Mouse (Mus musculus): ENCODE results near the gene Slco3a1.

Gene Slco3a1

DNA sequence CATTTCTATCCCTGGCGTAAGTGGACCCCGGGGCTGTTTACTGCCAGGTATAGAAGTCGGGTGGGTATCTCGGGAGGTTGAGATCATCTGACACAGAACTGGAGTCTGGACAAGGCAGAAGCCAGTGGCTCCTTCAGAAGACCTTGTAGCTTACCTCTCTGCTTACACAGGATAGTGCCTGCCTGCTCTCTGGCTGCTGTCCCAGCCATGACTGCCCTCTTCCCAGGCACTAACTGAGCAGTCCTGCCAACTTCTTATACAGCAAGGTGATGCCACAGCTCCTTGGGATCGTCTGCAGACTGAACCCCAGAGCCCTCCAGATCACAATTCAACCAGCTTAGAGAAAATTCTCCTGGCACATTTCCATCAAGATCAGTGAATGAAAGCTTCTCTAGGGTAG, 26.4 kb downstream of the Slco3a1 start:
- no peak for DNase-seq (ENCODE audit: low spot score)

DNA sequence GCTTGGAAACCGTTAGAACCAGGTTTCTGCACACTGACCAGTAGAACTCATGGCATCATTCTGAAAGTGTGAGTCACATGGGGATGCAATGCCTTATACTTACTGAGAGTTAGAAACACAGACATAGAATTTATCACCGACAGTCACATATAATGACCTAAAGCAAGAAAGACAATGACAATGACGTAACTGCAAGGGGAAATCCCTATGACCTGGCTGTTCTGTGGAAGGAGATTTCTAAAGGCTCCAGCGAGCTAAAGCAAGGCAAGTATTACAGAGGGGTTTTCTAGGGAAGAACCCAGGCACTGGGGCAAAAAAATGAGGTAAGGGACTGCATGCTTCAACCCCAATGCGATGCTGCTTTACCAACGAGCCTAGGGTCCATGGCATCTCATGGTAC, 26.9 kb downstream of the Slco3a1 start:
- DNase-seq (ENCODE audit: low spot score) = no peak

GRCm38 (mm10) chr7:74526030-74526429, 28.6 kb downstream of the Slco3a1 start:
- DNase-seq (ENCODE audit: low spot score) = no peak

DNA sequence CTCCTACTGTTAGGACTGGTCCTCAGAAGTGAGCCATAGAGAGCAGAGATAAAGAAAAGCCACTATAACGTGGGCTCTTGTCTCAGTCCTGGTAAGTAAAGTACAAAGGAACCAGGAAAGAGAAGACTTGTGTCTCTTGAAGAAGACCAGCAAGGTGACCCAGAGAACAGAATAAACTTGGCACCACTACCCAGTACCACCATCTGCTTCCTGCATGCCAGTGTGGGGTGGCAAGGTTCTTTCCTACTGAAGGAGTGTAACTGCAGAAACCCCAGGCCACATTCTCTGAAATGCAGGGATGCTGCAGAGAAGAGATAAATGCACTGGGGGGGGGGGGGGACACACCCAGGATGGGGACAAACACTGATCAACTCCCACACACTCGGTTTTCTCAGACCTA, 29.0 kb downstream of the Slco3a1 start:
- DNase-seq (ENCODE audit: low spot score) = no peak

GRCm38 (mm10) chr7:74524188-74524971, 30.2 kb downstream of the Slco3a1 start:
- DNase-seq (ENCODE audit: low spot score) = no peak

DNA sequence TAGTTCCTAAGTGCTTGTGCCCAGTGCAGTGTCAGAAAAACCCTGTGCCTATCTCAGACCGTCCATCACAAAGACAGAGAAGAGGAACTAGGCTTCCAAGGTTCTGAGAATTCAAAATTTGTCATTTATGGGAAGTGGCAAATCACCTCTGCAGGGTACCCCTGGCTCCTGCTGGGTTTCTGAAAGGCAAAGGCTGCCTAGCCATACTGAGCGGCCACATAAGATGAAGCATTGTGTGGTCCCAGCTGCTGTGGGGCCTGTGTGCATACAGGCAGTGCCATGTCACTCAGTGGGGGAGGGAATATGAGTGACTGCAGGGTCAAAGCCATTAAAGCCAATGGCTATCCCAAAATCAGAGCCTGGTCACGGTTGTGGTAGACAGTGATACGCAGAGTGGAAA, 31.5 kb downstream of the Slco3a1 start:
- no peak for DNase-seq (ENCODE audit: low spot score)

DNA sequence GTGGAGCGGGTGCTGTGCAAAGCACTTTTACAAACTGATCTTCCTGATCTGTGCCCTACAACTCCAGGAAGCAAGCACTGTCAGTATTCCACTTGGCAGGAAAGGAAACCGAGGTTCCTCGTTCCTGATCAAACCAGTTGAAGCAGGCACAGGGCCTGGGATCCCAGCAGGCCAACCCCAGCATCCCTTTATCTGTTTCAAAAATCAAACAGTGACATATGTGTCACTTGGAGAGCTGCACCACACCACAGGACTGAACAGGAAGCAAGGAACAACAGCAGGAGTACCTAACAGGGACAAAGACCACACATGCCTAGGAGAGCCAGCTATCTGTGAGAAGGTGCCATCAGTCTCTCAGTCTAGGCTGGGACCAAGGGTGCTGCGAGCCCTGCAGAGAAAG, 32.3 kb downstream of the Slco3a1 start:
- DNase-seq (ENCODE audit: low spot score) = no peak

- no peak for DNase-seq (ENCODE audit: low spot score)
These were observed 35.2 kb downstream of the Slco3a1 start for GRCm38 (mm10) chr7:74519386-74519785.

GRCm38 (mm10) chr7:74518776-74519175, 35.8 kb downstream of the Slco3a1 start:
- no peak for DNase-seq (ENCODE audit: low spot score)

GRCm38 (mm10) chr7:74518255-74518654, 36.3 kb downstream of the Slco3a1 start:
- no peak for DNase-seq (ENCODE audit: low spot score)

- no peak for DNase-seq (ENCODE audit: low spot score)
These were observed 43.9 kb downstream of the Slco3a1 start for GRCm38 (mm10) chr7:74510676-74511075.

DNA sequence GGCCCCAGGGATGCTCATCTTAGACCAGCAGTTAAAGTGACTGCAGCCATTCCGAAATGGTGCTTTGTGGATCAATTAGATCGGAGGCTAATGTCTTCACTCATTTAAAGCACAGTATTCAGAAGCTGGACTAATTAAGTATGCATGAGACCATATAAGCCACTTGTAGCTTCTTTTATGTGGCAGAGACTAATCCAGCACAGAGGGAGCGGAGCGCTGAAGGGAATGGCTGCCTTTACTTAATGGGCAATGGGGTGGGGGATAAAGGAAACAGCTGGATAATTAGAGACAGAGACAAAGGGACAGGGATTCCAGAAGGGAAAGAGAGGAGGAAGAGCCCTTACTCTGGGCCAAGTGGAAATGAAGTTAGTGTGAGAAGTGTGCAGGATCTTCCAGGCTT, 46.4 kb downstream of the Slco3a1 start:
- no peak for DNase-seq (ENCODE audit: low spot score)

DNA sequence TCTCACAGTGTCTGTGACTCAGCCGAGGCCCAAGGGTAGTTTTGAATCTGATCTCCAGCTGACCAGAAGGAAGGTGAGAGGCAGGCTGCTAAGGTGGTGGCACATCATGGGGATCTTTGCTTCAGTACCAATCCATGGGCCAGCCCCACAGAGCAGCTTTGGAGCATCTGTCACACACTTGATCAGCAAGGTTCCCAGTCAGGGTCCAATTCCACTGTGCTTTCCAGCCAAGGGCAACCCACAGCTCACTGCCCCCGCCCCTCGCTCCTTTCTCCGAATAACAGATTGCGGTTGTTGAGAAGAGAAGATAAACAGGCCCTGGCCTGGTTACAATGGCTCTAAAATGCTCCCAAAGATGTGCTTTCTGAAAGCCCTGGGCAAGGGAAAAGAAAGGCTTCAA, 47.7 kb downstream of the Slco3a1 start:
- no peak for DNase-seq (ENCODE audit: low spot score)

- no peak for DNase-seq (ENCODE audit: low spot score)
These were observed 48.9 kb downstream of the Slco3a1 start for GRCm38 (mm10) chr7:74505635-74506034.

- DNase-seq (ENCODE audit: low spot score) = no peak
These were observed 53.4 kb downstream of the Slco3a1 start for GRCm38 (mm10) chr7:74501187-74501586.

- no peak for DNase-seq (ENCODE audit: low spot score)
These were observed 55.1 kb downstream of the Slco3a1 start for GRCm38 (mm10) chr7:74499470-74499869.

- no peak for DNase-seq (ENCODE audit: low spot score)
These were observed 56.2 kb downstream of the Slco3a1 start for GRCm38 (mm10) chr7:74498266-74498980.

GRCm38 (mm10) chr7:74497203-74497602, 57.4 kb downstream of the Slco3a1 start:
- DNase-seq (ENCODE audit: low spot score) = no peak

DNA sequence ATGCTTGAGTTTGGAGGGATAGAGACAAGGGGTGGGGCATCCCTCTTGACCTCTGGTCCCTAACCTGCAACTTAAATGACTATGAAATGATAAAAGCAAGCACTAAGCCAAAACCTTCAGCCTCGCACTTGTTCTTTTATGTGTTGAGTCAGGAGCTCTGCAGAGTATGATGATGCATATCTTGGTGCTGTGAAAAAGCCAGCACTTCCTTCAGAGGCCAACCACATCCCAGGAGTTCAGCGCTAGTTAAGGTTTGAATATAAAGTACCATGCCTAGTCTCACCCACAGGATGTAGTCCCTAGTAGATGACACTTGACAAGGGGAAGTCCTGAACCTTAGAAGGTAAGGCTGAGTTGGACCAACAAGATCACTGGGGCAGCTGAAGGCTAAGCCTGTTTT, 59.1 kb downstream of the Slco3a1 start:
- no peak for DNase-seq (ENCODE audit: low spot score)

DNA sequence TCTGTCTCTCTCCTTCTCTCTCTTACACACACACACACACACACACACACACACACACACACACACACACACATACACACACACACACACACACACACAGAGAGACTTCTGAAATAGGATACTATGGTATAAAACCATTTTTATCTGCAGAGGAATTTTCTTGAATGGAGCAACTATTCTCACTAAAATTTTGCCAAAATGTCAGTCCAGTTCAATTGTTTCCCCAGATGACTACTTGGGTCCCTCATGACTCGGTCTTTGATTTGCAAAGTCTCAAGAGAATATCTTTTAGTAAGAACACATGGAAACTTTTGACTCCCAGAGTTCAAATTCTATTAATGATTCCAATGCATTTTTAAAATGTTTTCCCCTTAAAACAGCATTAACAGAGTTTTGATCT, 60.8 kb downstream of the Slco3a1 start:
- no peak for DNase-seq (ENCODE audit: low spot score)

- DNase-seq (ENCODE audit: low spot score) = no peak
These were observed 62.8 kb downstream of the Slco3a1 start for GRCm38 (mm10) chr7:74491683-74492355.

DNA sequence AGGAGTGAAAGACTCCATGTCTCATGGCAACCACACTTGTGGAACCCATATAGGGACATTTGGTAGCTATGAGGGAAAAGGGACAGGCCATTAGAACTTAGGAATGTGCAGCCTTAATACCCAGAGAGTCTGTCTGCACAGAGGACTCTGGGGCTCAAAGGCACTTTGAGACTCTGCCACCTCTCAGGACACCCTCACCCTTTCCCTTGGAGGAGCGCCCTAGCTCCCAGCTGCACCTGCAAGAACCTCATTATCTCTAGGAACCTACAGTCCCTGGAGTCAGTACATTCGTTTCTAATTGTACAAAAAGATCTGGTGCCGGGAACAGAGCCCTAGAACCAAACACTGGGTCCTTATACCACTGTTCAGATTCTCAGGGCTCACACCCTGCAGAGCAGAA, 66.4 kb downstream of the Slco3a1 start:
- no peak for DNase-seq (ENCODE audit: low spot score)

DNA sequence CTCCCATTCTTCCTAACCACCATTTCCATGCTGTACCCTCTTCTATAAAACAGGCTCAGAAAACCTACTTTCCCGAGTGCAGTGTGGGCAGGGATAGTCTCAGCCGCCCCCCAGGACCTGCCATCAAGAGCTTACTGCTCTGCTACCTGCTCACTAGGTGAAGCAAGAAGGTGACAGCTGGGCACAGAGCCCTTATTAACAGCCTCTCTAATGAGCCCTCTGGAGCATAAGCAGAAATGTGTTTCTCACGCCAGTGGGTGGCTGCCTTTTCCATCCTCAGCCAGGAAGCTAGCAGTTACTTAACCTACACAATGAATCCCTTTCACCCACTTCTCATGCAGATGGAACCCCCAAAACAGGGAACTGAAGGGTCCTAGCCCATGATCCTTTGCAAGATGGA, 66.9 kb downstream of the Slco3a1 start:
- no peak for DNase-seq (ENCODE audit: low spot score)
